Comparison of ENCODE assay signal across 26 mouse cellular contexts in genomic region chr11:98462255-98462654, GRCm38 (mm10). TPM values are rescaled to one million over a fixed set of nuclear protein-coding genes. Genes with fewer than 3 reads are reported as not detected.
DNase-seq lines count a peak whose midpoint lies in the region; ATAC-seq and TF ChIP-seq lines count a peak whose summit lies in the region.
"Had no signal": no experiment of that assay in that cellular context is flagged by ENCODE, and none has a peak within 500 bp of the region (broad histone marks: within the 10 kb centered on the region; RNA-seq: fewer than 3 reads in every experiment).

No protein-coding gene starts in this region.

- no peak for ATAC-seq in erythroid progenitor cell, adult 5-6 weeks (replicated peaks; ENCODE audit: low FRiP score, poor library complexity, severe bottlenecking)
- ATAC-seq: CD4-positive, CD25-positive, alpha-beta regulatory T cell, adult 4 months; forebrain, embryonic 13.5 days; forebrain, embryonic 15.5 days; forebrain, postnatal 0 days had no signal

- peaks cover 77% of the 10 kb centered on the region for H3K4me1 ChIP-seq in thymus, adult 2 months (replicated peaks; ENCODE audit: control insufficient read depth, insufficient read depth, low read length)
- H3K4me1 ChIP-seq in CH12.LX (ENCODE audit: control insufficient read depth in 1 of 2, insufficient read depth in 2 of 2), result peaks cover 42 to 88% of the 10 kb centered on the region in 2 experiments

- no peak overlapping the region for H3K4me3 ChIP-seq in thymus, adult 2 months (ENCODE audit: control insufficient read depth, insufficient read depth, low read length)
- no peak overlapping the region for H3K4me3 ChIP-seq in CH12.LX (replicated peaks in 1 of 3; ENCODE audit: low read depth in 2 of 3, low read length in 2 of 3, poor library complexity in 1 of 3)
- H3K4me3 ChIP-seq: embryonic facial prominence, embryonic 13.5 days; embryonic facial prominence, embryonic 15.5 days; erythroblast, embryonic 14.5 days; forebrain, embryonic 13.5 days; forebrain, embryonic 15.5 days had no signal

- H3K27ac ChIP-seq in thymus, adult 2 months (ENCODE audit: control insufficient read depth, insufficient read depth, low read length), result peak overlapping the region; percentile 49
- H3K27ac ChIP-seq in CH12.LX (ENCODE audit: insufficient read depth, low read depth), result peak overlapping the region; percentile 84
- H3K27ac ChIP-seq: embryonic facial prominence, embryonic 13.5 days; embryonic facial prominence, embryonic 15.5 days; forebrain, embryonic 13.5 days; forebrain, embryonic 15.5 days had no signal

- no peak for TF ChIP-seq CTCF in thymus, adult 2 months (IDR thresholded peaks at IDR 0.05; ENCODE audit: borderline replicate concordance, control insufficient read depth, extremely low read depth, insufficient read depth, low read length, poor library complexity)
- TF ChIP-seq CTCF in CH12.LX (conservative IDR thresholded peaks at IDR 0.05 in 1 of 2, IDR thresholded peaks at IDR 0.05 in 1 of 2; ENCODE audit: low read depth in 2 of 2, low read length in 2 of 2), result no peak

- no peak for DNase-seq in thymus, adult 2 months
- no peak for DNase-seq in thymus, postnatal 14 days
- DNase-seq in CH12.LX (ENCODE audit: extremely low read depth), result no peak
- peak; percentile 40 for DNase-seq in induced T-regulatory cell, adult 2 months (ENCODE audit: low read depth)
- no peak for DNase-seq in heart, postnatal 36 days
- DNase-seq: adrenal gland, adult 2 months; adrenal gland, postnatal 10 days; adrenal gland, postnatal 25 days; B cell, adult 2 months; cerebellum, adult 11 months; cerebellum, adult 18-20 months; cerebellum, adult 8-10 months; cerebellum, adult 9-11 months; cerebellum, postnatal 14 days; cerebellum, postnatal 36 days; embryo, embryonic 11 days; forebrain, postnatal 0 days had no signal

- dilution Hi-C loops in CH12.LX (cut with MboI; ENCODE audit: extremely low pct_ligation_motif_present, extremely low pct_unique_long_range_greater_than_20kb, low sequenced_read_pairs), result no loop called here

- peaks cover 16% of the 10 kb centered on the region for H3K36me3 ChIP-seq in thymus, adult 2 months (ENCODE audit: control insufficient read depth, insufficient read depth, low read length)
- peaks cover 40 to 42% of the 10 kb centered on the region in 2 experiments for H3K36me3 ChIP-seq in CH12.LX (replicated peaks in 1 of 2; ENCODE audit: control insufficient read depth in 1 of 2, insufficient read depth in 1 of 2, low read length in 1 of 2)
- H3K36me3 ChIP-seq: embryonic facial prominence, embryonic 13.5 days; embryonic facial prominence, embryonic 15.5 days; forebrain, embryonic 15.5 days had no signal

- TF ChIP-seq RAD21 in CH12.LX (IDR thresholded peaks at IDR 0.05; ENCODE audit: low read depth, low read length), result no peak

- intact Hi-C loops in heart, postnatal 36 days (cut with DNase I), result no loop called here

- peaks cover 22% of the 10 kb centered on the region for H3K79me2 ChIP-seq in CH12.LX (replicated peaks; ENCODE audit: control insufficient read depth, extremely low read depth, insufficient read depth, poor library complexity, severe bottlenecking)

- no peak overlapping the region for H3K4me2 ChIP-seq in CH12.LX (ENCODE audit: insufficient read depth, low read depth, poor library complexity, severe bottlenecking)
- H3K4me2 ChIP-seq: embryonic facial prominence, embryonic 13.5 days; embryonic facial prominence, embryonic 15.5 days; forebrain, embryonic 13.5 days; forebrain, embryonic 15.5 days had no signal

- peak; percentile 57; the same call in 1 of the 2 replicates for TF ChIP-seq EP300 in CH12.LX (IDR thresholded peaks at IDR 0.05; ENCODE audit: low read length)

- no peaks in the 10 kb centered on the region for H3K9me3 ChIP-seq in CH12.LX (replicated peaks; ENCODE audit: low read length)
- H3K9me3 ChIP-seq: embryonic facial prominence, embryonic 13.5 days; embryonic facial prominence, embryonic 15.5 days; forebrain, embryonic 13.5 days; forebrain, embryonic 15.5 days had no signal

- in situ Hi-C loops in CH12.LX (cut with MboI; ENCODE audit: low pct_ligation_motif_present, low pct_unique_long_range_greater_than_20kb, low sequenced_read_pairs), result no loop called here

- no peak overlapping the region; the same call in 1 of the 2 replicates for H3K9ac ChIP-seq in CH12.LX (ENCODE audit: insufficient read depth, low read depth)
- H3K9ac ChIP-seq: embryonic facial prominence, embryonic 13.5 days; embryonic facial prominence, embryonic 15.5 days; forebrain, embryonic 13.5 days; forebrain, embryonic 15.5 days; forebrain, postnatal 0 days had no signal

- no peaks in the 10 kb centered on the region for H3K27me3 ChIP-seq in thymus, adult 2 months (ENCODE audit: control insufficient read depth, insufficient read depth, low read length)
- no peaks in the 10 kb centered on the region for H3K27me3 ChIP-seq in CH12.LX (replicated peaks)

- TF ChIP-seq POLR2A in thymus, adult 2 months (IDR thresholded peaks at IDR 0.05; ENCODE audit: control insufficient read depth, extremely low read depth, insufficient read depth, low read length, poor library complexity), result no peak
- TF ChIP-seq POLR2A in CH12.LX (IDR thresholded peaks at IDR 0.05; ENCODE audit: low read depth, low read length), result peak; percentile 53

- 96% methylated on average over 6 of the region's 6 CpGs for WGBS in thymus, adult 2 months

TF ChIP-seq in CH12.LX, 34 proteins besides CTCF, POLR2A, EP300 and RAD21:
- TF ChIP-seq MAZ (IDR thresholded peaks at IDR 0.05; ENCODE audit: low read depth, low read length) (no peak), ZKSCAN1 (IDR thresholded peaks at IDR 0.05; ENCODE audit: borderline replicate concordance, low read depth, low read length) (no peak), ZMIZ1 (IDR thresholded peaks at IDR 0.05; ENCODE audit: low read depth, low read length) (peak; percentile 72; the same call in 1 of the 2 replicates), NRF1 (IDR thresholded peaks at IDR 0.05; ENCODE audit: low read depth, low read length) (no peak), TBP (conservative IDR thresholded peaks at IDR 0.05; ENCODE audit: low read depth, low read length) (no peak), GABPA (IDR thresholded peaks at IDR 0.05; ENCODE audit: insufficient replicate concordance, low read depth, low read length) (no peak), UBTF (IDR thresholded peaks at IDR 0.05; ENCODE audit: low read depth, low read length) (no peak), POLR2AphosphoS2 (IDR thresholded peaks at IDR 0.05; ENCODE audit: low read depth, low read length) (peak; percentile 66; the same call in 1 of the 2 replicates), PAX5 (IDR thresholded peaks at IDR 0.05; ENCODE audit: low read length) (no peak), IRF4 (IDR thresholded peaks at IDR 0.05; ENCODE audit: low read depth, low read length) (no peak), NELFE (IDR thresholded peaks at IDR 0.05; ENCODE audit: low read depth, low read length) (no peak), SMC3 (IDR thresholded peaks at IDR 0.05; ENCODE audit: low read depth, low read length) (no peak), BHLHE40 (IDR thresholded peaks at IDR 0.05; ENCODE audit: low read depth, low read length) (0 out of 2 replicates have a peak, but pooled peaks have one; percentile 19), ZC3H11A (IDR thresholded peaks at IDR 0.05; ENCODE audit: low read depth, low read length) (no peak), RCOR1 (conservative IDR thresholded peaks at IDR 0.05; ENCODE audit: low read depth, low read length) (peak; percentile 77; the same call in 1 of the 2 replicates), SIN3A (IDR thresholded peaks at IDR 0.05; ENCODE audit: low read length) (0 out of 2 replicates have a peak, but pooled peaks have one; percentile 36), ELF1 (IDR thresholded peaks at IDR 0.05; ENCODE audit: low read depth, low read length) (no peak), MYC (IDR thresholded peaks at IDR 0.05; ENCODE audit: low read depth, low read length) (0 out of 2 replicates have a peak, but pooled peaks have one; percentile 35), MXI1 (IDR thresholded peaks at IDR 0.05; ENCODE audit: low read depth, low read length) (no peak), USF2 (conservative IDR thresholded peaks at IDR 0.05; ENCODE audit: low read depth, low read length) (no peak), MEF2A (IDR thresholded peaks at IDR 0.05; ENCODE audit: borderline replicate concordance, low read depth, low read length) (peak; percentile 32; the same call in 1 of the 2 replicates)

RNA-seq across cellular contexts. Expression of gene Grb7, which starts 16.1 kb away (rescaled TPM):
- 6.7 and 6.8 TPM in 2 replicates for polyA plus RNA-seq in thymus, adult 2 months (2012; rRNA removed)
- total RNA-seq in CH12.LX (2012; rRNA removed) (8.0 and 13.3 TPM in 2 replicates), CH12.LX (2014; rRNA removed) (3.0 and 4.5 TPM in 2 replicates)
- polyA plus RNA-seq in CH12.LX (2012; ENCODE audit: insufficient read length, low read depth), result 9.9 and 11.5 TPM in 2 replicates
- 2.5 and 4.2 TPM in 2 replicates for total RNA-seq in erythroid progenitor cell, adult 5-6 weeks (2015; ENCODE audit: low replicate concordance)
- total RNA-seq in erythroid progenitor cell, adult 5-6 weeks (2017; ENCODE audit: low replicate concordance), result 0.61 TPM in 1 of 2 replicates, not detected in the other
- total RNA-seq in heart, postnatal 36 days (2021), result under 1 TPM; 0.14 to 0.31 TPM
- total RNA-seq: adrenal gland, postnatal 25 days; common myeloid progenitor, adult 5-6 weeks; MEL had no signal

RNA-seq across cellular contexts. Expression of gene Mien1, which starts 23.5 kb away (rescaled TPM):
- polyA plus RNA-seq in thymus, adult 2 months (2012; rRNA removed), result 70.5 and 96.7 TPM in 2 replicates
- total RNA-seq in CH12.LX (2012; rRNA removed), result 129 and 136 TPM in 2 replicates
- total RNA-seq in CH12.LX (2014; rRNA removed), result 80.3 and 84.7 TPM in 2 replicates
- polyA plus RNA-seq in CH12.LX (2012; ENCODE audit: insufficient read length, low read depth), result 94.6 and 109 TPM in 2 replicates
- 8.8 and 10.8 TPM in 2 replicates for total RNA-seq in erythroid progenitor cell, adult 5-6 weeks (2015; ENCODE audit: low replicate concordance)
- 5.3 and 6.3 TPM in 2 replicates for total RNA-seq in erythroid progenitor cell, adult 5-6 weeks (2017; ENCODE audit: low replicate concordance)
- total RNA-seq in heart, postnatal 36 days (2021), result 10 to 100 TPM; 53.0 to 66.2 TPM

RNA-seq across cellular contexts. Expression of gene Erbb2, which starts 50.0 kb away (rescaled TPM):
- 6.0 and 6.6 TPM in 2 replicates for polyA plus RNA-seq in thymus, adult 2 months (2012; rRNA removed)
- total RNA-seq in CH12.LX (2012; rRNA removed), result 0.08 and 0.17 TPM in 2 replicates
- not detected in 2 replicates for total RNA-seq in CH12.LX (2014; rRNA removed)
- polyA plus RNA-seq in CH12.LX (2012; ENCODE audit: insufficient read length, low read depth), result 0.06 TPM in 1 of 2 replicates, not detected in the other
- not detected in 2 replicates for total RNA-seq in erythroid progenitor cell, adult 5-6 weeks (2015; ENCODE audit: low replicate concordance)
- 0.39 TPM in 1 of 2 replicates, not detected in the other for total RNA-seq in erythroid progenitor cell, adult 5-6 weeks (2017; ENCODE audit: low replicate concordance)
- total RNA-seq in heart, postnatal 36 days (2021), result 10 to 100 TPM in 1 of 2 experiments, 1 to 10 TPM in 1; 7.2 to 10.6 TPM
- total RNA-seq: common myeloid progenitor, adult 5-6 weeks; MEL had no signal

Comparison
In these comparisons a context has a peak if more than half of its experiments do, and no peak if none do; other contexts are left out.
1. RNA of gene Mien1, which starts 23.5 kb away (total RNA-seq): 80.3 to 136 TPM in CH12.LX and 53.0 to 66.2 TPM in heart, postnatal 36 days; 5.3 to 10.8 TPM in erythroid progenitor cell, adult 5-6 weeks; every median in the first group is over 4 times any median in the second.
2. RNA of gene Erbb2, which starts 50.0 kb away (total RNA-seq): 7.2 to 10.6 TPM in heart, postnatal 36 days; 0.08 to 0.17 TPM in CH12.LX and 0.39 TPM in erythroid progenitor cell, adult 5-6 weeks; every median in the first group is over 4 times any median in the second.